Mouse (Mus musculus) erythroblast, embryonic 14.5 days (primary cell): ENCODE results near the gene Urb2.

Experiments used
- GATA1 ChIP-seq: IDR thresholded peaks from 2 replicates; pipeline ENCODE4 v1.6.1; 2012; ENCODE audit warnings: low read length, inconsistent platforms, mixed read lengths
- TAL1 ChIP-seq: IDR thresholded peaks from 3 replicates; pipeline ENCODE4 v1.6.1; 2012; ENCODE audit warnings: low read length, inconsistent platforms, mixed read lengths

- TF ChIP-seq TAL1 (no peak), GATA1 (no peak)
Measured at GRCm38 (mm10) chr8:124083611-124084010, 62.3 kb downstream of the Urb2 start.
